Mouse (Mus musculus) megakaryocyte-erythroid progenitor cell, adult 5-6 weeks (primary cell): ENCODE data around the gene Mllt3. TPM values are rescaled to one million over a fixed set of nuclear protein-coding genes. Genes with fewer than 3 reads are reported as not detected.

Source experiments
- ATAC-seq: replicated peaks from 2 replicates; pipeline ENCODE4 v1.8.0; 2016; ENCODE audit warnings: mild to moderate bottlenecking, inconsistent platforms; ENCODE audit not compliant: severe bottlenecking, poor library complexity, low FRiP score, low TSS enrichment
- total RNA-seq, 2 experiments: library from RNA; stranded (forward) in 1 of 2; stranded (reverse) in 1 of 2; fragments of 200-1000, 215-1000 nt in 1 of 2; fragments of >200 nt in 1 of 2; fragmentation: Nextera tagmentation in 1 of 2; gene quantifications; 2 replicates each; pipeline ENCODE4 v1.2.3; 2014 to 2017

Mllt3 gene
- total RNA-seq, 2 experiments from 2014 or later, result 74.7 to 125 TPM

DNA sequence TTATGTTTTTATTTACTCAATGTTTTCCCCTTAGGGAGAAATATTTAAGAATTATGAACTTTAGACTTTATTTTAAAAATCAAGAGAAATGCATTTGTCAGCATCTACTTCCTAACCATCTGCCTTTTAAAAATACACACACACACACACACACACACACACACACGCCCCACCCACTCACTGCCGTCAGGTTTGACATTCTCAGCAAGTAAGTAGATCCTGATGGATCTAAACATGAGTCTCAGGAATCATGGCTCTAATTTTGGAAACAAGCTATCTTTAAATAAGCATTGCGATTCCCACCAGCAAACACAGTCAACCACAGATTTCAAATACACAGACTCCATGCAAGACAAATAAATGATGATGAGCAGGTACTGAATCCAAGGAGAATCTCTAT, 229.9 kb downstream of the Mllt3 start:
- ATAC-seq, result no peak

DNA sequence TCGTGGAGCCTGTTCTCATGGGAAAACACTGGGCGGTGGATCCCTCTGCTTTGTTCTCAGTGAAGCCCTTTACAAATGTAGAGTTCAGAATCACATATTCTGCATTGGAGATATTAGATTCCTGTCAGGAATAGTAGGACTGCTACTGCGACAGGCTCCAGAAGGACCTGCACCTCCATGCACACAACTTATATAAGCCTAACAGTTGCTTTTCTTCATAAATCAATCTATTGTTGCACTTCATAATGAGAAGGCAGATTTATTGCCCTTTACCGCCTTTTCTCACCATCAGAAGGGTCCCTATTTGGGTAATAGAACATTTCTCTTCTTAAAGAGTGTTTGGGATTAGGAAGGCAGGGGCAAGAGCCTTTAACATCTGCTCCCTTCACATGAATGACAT, 231.0 kb downstream of the Mllt3 start:
- no peak for ATAC-seq

DNA sequence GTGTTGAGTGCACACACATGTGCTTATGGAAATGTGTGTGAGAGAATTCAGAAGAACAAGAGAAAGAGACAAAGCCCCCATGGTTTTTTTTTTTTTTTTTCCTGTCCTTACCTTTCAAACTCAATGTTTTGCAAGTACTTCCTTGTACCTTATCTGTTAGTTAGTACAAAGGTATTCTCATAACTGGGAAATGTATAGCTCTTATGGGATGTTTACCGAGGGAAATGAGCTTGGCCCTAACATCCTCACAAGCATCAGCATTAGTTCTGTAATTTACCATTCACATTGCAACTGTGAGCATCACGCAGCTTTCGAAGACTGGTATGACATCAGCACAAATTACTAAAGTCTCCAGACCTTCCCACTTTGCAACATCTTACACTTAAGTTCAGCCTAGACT, 231.8 kb downstream of the Mllt3 start:
- no peak for ATAC-seq

DNA sequence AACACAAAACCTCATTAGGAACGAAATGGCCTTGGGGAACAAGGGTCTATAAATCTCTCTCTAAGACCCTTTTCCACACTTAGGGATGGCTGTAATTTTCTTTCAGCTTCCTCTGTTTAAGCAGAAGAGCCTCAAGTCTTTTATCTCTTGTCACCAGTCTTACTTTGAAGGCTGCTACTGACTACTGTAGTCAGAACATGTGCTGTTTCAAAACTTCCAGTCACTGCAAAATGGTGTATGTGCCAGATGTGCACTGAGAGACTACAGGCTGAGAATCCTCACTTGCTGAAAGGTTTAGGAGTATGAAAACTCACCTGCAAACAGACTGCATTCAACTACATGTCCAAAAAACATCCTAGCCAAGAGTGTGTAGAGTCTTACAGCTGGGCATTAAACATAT, 232.9 kb downstream of the Mllt3 start:
- peak; percentile 78 for ATAC-seq

DNA sequence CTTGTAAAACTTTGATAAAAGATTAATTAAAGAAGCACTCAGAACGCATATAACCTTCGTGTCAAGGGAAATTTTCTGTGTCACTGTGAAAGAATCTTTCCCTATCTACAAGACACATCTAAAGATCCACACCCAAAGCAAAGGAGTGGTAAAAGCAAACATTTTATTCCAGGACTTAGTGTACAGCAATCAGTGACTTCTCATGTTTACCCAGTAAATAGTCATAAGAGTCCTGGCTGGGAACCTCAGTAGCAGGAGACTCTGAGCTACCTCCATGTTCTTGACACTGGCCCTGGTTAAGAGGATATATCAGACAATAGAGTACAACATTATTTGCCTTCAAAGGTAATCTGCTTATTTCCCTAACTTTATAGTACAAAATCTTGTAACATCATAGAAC, 233.7 kb downstream of the Mllt3 start:
- peak; percentile 27; the same call in 1 of the 2 replicates for ATAC-seq

DNA sequence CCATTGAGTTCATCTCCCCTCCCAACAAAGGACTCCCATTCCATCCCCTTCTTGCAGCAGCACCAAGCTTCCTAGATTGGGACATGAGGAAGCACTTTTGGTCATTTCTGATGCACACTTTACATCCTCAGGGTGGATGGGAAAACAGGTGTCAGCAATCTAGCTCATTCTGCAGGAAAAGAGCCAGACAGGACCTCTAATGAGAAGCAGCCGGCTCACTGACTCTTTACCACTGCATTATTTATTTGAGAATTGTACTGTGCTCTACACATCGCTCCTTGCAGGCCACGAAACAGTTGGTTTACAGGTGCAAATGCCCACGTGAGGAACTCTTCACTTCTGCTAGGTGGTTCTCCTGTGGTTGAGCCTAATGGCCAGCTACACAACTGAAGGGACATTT, 237.9 kb downstream of the Mllt3 start:
- no peak for ATAC-seq

DNA sequence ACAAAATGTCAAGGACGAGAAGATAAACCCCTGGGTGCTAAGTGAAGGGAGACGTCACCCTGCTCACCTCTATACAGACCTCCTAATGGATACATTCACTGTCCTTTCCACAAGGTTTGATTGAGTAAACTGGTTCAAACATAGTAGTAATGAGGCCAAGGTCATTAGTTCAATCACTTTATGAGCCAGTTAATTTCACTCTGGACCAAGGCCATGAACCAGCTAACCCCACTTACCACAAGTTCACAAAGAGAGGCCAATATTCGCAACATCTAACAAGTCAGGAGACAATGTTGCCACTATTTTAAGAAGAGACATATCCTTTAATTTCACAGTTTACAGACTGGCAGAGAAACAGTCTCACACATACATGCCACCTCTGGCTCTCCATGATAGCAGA, 238.9 kb downstream of the Mllt3 start:
- no peak for ATAC-seq

DNA sequence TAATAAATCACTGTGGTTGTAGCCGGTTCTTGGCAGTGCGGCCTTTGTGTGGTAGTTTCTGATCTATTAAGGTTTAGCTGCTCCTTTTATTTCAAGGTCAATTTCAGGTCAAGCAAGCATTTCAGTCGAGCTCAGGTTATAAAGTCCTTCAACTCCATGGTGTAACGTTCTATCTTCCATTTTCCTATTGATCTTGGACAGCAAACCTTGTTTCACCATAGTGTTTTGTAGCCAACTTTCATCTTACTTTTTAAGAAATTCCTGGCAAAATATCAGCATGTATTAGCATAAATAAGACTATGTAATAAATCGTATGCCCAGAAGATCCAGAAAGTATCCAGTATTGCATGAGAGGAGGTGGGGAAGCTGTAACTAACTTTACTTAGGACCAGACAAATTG, 240.7 kb downstream of the Mllt3 start:
- ATAC-seq, result no peak

DNA sequence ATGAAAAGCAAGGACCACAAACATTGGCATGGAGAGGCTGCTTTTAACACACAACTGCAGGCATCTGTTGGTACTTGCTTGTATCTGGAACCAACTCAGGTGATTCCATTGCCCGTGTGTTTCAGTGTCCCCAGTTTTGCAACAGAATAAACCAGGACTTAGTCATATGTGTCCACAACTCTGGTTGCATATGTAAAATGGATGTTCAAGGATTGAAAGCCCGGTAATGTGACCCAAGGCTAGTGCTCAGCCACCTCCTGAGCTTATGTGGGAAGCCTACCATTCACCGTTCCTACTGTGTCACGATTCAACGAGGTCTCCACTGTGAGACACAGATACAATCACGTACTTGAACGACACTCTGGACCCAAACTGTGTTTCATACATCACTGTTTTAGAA, 243.7 kb downstream of the Mllt3 start:
- ATAC-seq, result no peak

DNA sequence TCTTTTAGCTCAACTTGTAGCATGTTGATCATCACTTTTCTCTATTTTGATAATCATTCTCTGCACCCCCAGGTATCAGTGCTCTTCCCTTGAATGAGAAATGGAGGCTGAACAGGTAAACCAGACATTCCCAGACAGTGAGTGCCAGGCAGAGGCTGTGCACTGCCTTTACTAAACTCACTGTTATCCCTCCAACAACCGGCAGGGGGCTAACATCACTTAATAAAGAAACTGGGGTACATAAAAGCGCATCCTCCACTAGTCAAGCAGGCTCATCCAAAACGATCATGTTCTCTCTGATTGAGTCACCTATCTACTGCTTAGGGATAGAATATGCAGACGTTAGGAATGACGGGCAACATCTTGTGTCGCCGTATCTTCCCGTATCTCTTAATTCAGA, 244.5 kb downstream of the Mllt3 start:
- peak; percentile 91 for ATAC-seq

DNA sequence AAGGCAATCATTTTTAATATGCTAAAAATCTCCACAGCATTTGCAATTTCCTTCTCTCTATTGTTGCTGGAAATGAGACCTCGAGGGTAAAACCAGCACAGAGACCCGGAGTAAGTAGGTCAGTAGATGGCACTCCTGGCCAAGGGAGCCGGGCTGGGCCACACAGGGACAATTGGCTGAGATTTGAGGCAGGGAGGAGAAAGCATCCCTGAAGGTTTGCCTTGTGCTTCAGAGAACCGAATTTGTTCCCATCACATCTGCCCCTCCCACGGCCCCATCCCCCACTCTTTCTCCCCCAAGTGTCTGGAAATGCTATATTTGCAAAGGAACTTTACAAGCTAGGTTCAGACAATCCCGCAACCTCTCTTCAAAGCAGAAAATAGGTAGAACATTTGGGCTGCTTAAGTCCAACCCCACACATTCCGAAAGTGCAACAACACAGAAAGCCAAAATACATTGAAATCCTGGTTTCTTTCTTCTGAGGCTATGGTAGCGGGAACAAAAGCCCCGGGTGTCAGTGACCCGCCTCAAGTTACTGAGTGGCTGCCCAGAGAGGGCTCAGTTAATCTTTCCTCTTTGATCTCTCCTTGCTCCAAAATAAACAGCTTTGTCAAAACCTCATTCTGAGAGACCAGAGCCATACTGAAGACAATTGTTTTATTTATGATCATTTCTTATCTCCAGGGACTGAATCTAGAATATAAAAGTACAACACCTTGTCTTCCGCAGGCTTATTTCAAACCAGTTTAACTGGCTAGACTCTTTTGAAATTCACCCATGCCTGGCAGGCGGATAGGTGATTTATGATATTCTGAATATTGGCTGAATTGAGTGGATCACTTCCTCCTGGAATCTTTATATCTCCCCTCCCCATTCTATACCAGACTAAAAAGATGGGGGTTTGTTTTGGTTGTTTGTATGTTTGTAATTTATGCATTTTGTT, 247.8 kb downstream of the Mllt3 start:
- no peak for ATAC-seq

DNA sequence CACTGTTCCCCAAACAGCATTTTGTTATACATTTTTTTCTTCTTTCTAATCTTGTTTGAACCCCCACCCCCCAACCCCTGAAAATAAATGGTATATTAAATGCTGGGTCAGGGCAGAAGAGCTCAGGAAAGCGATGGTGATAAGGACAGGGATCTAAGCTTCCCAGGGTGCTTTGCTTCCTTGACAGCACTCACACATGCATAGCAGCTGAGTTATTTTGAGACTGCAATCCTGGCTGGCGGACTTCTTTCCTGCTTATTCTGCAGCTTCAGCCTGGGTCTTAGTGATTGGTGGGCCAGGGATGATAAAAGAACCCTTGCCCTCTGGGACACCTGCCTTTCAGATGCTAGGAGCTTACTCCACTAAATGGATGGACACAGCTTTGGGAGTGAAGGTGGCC, 249.4 kb downstream of the Mllt3 start:
- no peak for ATAC-seq

DNA sequence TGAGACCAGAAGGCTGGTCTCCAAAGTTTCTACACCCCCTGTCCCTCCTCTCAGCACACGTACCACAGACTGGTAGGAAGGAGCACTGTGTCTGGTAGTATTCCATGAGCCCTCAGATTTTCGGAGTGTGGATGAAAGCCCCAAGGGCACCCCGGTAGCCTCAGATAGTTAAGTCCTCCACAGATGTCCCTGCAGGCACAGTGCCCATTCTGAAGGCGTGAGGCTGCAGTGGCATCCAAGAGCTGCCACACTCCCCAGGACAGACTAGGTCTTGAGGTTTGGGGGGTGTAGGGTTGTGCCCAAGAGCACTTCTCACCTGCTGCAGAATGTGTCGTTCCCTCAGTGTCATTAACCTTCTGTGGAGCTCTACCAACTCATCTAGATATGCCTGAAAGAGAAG, 251.2 kb downstream of the Mllt3 start:
- 0 out of 2 replicates have a peak, but pooled peaks have one; percentile 23 for ATAC-seq

DNA sequence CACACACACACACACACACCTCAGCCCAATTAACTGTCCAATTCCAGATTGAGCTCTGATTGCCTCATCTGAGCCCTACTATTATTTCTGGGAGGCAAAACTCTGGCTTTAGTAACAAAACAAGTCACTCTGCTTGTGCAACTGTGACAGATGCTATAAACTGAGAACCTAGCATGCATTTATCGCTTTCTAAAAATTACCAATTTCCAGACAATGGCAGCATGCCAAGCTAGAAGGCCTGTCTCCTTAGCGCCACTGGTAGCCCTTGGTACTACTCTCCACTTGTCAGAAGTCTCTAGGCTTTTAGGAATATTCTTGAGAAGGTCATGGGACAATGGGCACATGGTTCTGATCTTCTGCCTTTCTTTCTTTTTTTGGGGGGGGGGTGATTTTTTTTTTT, 257.4 kb downstream of the Mllt3 start:
- no peak for ATAC-seq

DNA sequence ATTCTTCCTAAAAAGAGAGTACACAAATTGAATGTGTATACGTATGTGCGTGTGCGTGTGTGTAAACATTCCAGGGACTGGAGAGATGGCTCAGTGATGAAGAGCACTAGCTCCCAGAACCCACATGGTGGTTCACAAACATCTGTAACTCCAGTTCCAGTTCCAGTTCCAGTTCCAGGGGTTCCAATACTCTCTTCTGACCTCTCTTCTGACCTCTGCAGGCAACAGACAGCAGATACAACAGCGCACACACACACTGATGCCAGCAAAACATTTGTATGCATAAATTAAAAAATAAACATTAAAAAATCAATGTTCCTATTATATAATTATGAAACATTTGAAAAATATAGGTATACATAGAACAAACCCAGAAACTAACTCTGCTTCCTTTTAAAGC, 258.6 kb downstream of the Mllt3 start:
- no peak for ATAC-seq

DNA sequence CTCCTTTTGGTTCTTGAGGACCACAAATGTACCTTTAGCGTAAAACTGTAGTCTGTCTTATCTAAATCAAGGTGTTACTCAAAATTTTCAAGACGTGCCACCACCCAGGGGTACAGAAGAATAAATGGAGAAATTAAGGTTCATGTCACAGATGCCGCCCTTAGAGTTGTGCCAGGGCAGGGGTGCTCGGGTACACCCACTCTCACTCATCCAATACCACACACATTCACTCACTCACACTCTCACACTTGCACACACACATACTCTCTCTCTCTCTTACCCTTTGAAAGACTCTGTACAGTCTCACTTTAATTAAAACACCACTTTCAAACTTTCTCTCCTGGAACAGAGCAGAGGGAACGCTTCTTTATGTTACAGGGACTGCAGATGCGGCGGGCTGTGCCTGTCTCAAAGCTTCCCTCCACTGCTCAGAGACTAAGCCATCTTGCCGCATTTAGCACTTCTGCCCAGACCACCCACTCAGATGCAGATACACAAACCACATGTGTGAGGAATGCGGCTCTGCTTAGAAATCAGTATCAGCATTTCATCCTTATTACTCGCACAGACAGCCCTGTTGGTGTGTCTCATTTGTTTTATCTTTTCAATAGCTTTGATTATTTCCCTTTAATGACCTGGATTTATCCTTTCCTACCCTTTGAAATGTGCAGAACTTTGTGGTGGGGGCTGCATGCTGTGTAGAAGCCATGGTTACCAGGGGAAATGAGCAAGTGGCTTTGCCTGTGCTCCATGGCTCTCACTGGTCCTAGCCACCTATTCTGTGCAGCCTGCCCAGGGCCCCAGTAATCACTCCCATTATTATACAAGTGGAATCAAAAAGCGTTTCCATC, 265.2 kb downstream of the Mllt3 start:
- no peak for ATAC-seq

DNA sequence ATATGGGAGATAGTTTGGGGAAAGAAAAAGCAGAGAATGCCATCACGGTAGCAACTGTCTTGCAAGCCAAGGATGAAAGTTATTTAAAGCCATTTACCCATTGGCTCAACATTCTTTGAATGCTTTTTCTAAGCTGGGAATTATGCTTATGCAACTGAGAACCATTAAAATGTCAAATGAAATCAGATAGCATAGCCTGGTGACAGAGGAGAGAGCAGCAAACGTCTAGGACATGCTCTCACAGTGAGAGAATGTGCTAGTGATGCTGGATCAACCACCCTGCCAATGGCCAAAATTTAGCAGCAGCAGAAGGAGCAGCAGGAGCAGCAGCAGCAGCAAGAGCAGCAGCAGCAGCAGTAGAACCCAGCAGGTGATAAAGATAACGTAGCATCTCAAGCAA, 267.4 kb downstream of the Mllt3 start:
- ATAC-seq, result no peak

DNA sequence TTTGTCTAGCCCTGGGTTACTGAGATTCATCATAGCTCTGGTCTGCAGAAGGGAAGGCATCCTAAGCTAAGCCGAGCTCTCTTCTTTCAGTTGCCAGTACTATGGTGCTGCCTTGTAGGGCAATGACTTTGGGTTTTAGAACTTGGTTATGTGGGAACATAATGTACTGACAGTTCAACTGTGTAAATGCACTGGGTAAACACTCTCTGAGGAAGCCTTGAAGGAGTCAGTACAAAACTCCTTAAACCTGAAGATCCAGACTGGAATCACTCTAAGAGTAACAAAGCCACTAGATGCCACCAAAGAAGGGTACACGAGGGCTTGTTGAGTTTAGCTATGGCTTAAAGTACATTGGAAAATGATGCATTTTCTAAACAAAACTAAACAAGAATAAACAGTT, 272.1 kb downstream of the Mllt3 start:
- ATAC-seq, result no peak

DNA sequence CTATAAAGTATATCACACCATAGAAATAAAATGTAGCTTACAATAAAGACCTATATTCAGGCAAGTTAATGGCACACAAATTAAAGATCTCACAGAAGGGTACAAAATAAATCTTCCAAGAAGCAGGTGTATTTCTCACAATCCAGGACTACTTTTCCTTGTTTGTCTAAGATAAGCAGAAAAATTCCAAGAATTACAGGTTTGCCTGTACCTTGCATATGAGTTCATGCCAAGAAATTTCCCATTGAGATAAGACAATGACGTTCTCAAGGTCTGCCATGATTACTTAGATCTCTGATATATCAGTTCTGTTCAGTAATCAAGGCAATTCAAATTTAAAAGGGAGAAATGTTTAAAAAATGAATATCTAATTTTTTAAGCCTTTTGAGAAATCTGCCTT, 272.9 kb downstream of the Mllt3 start:
- ATAC-seq, result no peak

DNA sequence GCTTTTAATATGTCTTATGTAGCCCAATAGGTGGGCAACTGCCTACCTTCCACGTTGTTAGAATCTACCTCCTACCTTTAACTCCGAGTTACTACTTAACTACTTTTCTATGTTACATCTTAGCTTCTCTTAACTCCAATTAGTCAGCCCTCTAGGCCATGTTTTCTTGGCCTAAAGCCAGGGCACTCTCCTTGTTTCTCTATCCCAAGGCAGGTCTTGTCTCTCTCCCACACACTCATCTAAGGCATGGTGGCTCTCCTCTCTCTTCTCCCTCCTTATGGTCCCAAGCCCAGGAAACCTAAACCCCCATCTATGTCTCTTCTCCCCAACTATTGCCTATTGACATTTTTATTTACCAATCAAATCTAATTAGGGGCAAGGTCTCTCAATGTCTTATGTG, 273.5 kb downstream of the Mllt3 start:
- ATAC-seq, result no peak

DNA sequence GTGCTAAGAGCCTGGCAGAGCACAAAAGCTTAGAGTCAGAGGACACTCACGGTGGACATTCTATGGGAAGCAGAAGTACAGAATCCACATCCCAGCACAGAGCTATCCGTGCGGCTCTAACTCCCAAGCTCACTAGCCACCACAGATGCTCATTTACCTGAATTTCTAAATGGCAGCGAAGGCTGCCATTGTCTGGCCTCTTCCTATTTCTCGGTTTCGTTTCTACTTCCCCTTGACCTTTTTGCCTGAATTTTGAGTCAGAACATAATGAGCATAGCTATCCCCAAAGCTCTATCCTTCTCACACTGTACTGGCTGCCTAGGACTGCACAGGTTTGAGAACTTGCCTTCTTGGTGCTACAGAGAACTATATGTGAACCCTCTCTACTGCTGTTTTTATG, 274.1 kb downstream of the Mllt3 start:
- no peak for ATAC-seq
